Mouse (Mus musculus): ENCODE measurements around the gene S1pr5. TPM values are rescaled to one million over a fixed set of nuclear protein-coding genes. Genes with fewer than 3 reads are reported as not detected.
A peak's percentile ranks its signal among the peaks of the same experiment; 100 is the strongest.
"Not testable (repeated sequence)": the region's sequence is repeated elsewhere in the genome, so short reads cannot be mapped to it uniquely, and the experiment has no call there.

S1pr5 gene
- polyA plus RNA-seq, 2 experiments, result 1.6 to 2.5 TPM

GRCm38 (mm10) chr9:21260491-21261040 is 12.3 kb upstream of the S1pr5 start:
- WGBS, result 68% methylated on average over 5 of the region's 6 CpGs
- TF ChIP-seq POLR2A (IDR thresholded peaks at IDR 0.05; ENCODE audit: borderline replicate concordance, extremely low read depth, insufficient read depth, insufficient read length), result no peak
- H3K36me3 ChIP-seq (ENCODE audit: control insufficient read depth, insufficient read depth, low read length), result no peaks in the 10 kb centered on the region
- H3K27me3 ChIP-seq (ENCODE audit: control insufficient read depth, insufficient read depth, low read length), result no peaks in the 10 kb centered on the region
- no peaks in the 10 kb centered on the region for H3K9me3 ChIP-seq (ENCODE audit: control insufficient read depth, low read length)
- no peak overlapping the region for H3K9ac ChIP-seq (ENCODE audit: low read depth, low read length, severe bottlenecking)
- H3K4me3 ChIP-seq (replicated peaks; ENCODE audit: low read length), result no peak overlapping the region
- DNase-seq (ENCODE audit: low spot score), result no peak
- ATAC-seq (ENCODE audit: low FRiP score, low read depth), result no peak
- no peak overlapping the region for H3K27ac ChIP-seq (replicated peaks; ENCODE audit: low read depth, low read length)
- H3K4me2 ChIP-seq (replicated peaks; ENCODE audit: low read depth, low read length, severe bottlenecking), result no peak overlapping the region
- peaks cover 5% of the 10 kb centered on the region for H3K4me1 ChIP-seq (ENCODE audit: control insufficient read depth, insufficient read depth, low read length)

GRCm38 (mm10) chr9:21256349-21256748 is 8.1 kb upstream of the S1pr5 start:
- WGBS, result 85% methylated on average over 4 of the region's 4 CpGs
- not testable (repeated sequence) for H3K27ac ChIP-seq (replicated peaks; ENCODE audit: low read depth, low read length)

GRCm38 (mm10) chr9:21254690-21255089 is 6.4 kb upstream of the S1pr5 start:
- TF ChIP-seq POLR2A (IDR thresholded peaks at IDR 0.05; ENCODE audit: borderline replicate concordance, extremely low read depth, insufficient read depth, insufficient read length), result no peak
- no peaks in the 10 kb centered on the region for H3K4me1 ChIP-seq (ENCODE audit: control insufficient read depth, insufficient read depth, low read length)
- no peak overlapping the region for H3K9ac ChIP-seq (ENCODE audit: low read depth, low read length, severe bottlenecking)
- H3K27me3 ChIP-seq (ENCODE audit: control insufficient read depth, insufficient read depth, low read length), result peaks cover 10% of the 10 kb centered on the region
- no peaks in the 10 kb centered on the region for H3K9me3 ChIP-seq (ENCODE audit: control insufficient read depth, low read length)
- no peak for DNase-seq (ENCODE audit: low spot score)
- no peak overlapping the region for H3K4me2 ChIP-seq (replicated peaks; ENCODE audit: low read depth, low read length, severe bottlenecking)
- ATAC-seq (ENCODE audit: low FRiP score, low read depth), result no peak
- no peak overlapping the region for H3K4me3 ChIP-seq (replicated peaks; ENCODE audit: low read length)
- no peak overlapping the region for H3K27ac ChIP-seq (replicated peaks; ENCODE audit: low read depth, low read length)
- no peaks in the 10 kb centered on the region for H3K36me3 ChIP-seq (ENCODE audit: control insufficient read depth, insufficient read depth, low read length)

More at GRCm38 (mm10) chr9:21256349-21256748, 8.1 kb upstream of the S1pr5 start:
- not testable (repeated sequence) for DNase-seq (ENCODE audit: low spot score); H3K4me3 ChIP-seq (replicated peaks; ENCODE audit: low read length); H3K4me1 ChIP-seq (ENCODE audit: control insufficient read depth, insufficient read depth, low read length); H3K9me3 ChIP-seq (ENCODE audit: control insufficient read depth, low read length); ATAC-seq (ENCODE audit: low FRiP score, low read depth); H3K36me3 ChIP-seq (ENCODE audit: control insufficient read depth, insufficient read depth, low read length); H3K9ac ChIP-seq (ENCODE audit: low read depth, low read length, severe bottlenecking); H3K27me3 ChIP-seq (ENCODE audit: control insufficient read depth, insufficient read depth, low read length); H3K4me2 ChIP-seq (replicated peaks; ENCODE audit: low read depth, low read length, severe bottlenecking)

GRCm38 (mm10) chr9:21251116-21251735 is 3.0 kb upstream of the S1pr5 start:
- H3K27ac ChIP-seq (replicated peaks; ENCODE audit: low read depth, low read length), result no peak overlapping the region
- peaks cover 40% of the 10 kb centered on the region for H3K27me3 ChIP-seq (ENCODE audit: control insufficient read depth, insufficient read depth, low read length)
- H3K4me2 ChIP-seq (replicated peaks; ENCODE audit: low read depth, low read length, severe bottlenecking), result no peak overlapping the region
- no peaks in the 10 kb centered on the region for H3K4me1 ChIP-seq (ENCODE audit: control insufficient read depth, insufficient read depth, low read length)
- H3K9me3 ChIP-seq (ENCODE audit: control insufficient read depth, low read length), result no peaks in the 10 kb centered on the region
- no peaks in the 10 kb centered on the region for H3K36me3 ChIP-seq (ENCODE audit: control insufficient read depth, insufficient read depth, low read length)
- H3K4me3 ChIP-seq (replicated peaks; ENCODE audit: low read length), result no peak overlapping the region
- no peak for TF ChIP-seq POLR2A (IDR thresholded peaks at IDR 0.05; ENCODE audit: borderline replicate concordance, extremely low read depth, insufficient read depth, insufficient read length)
- ATAC-seq (ENCODE audit: low FRiP score, low read depth), result no peak
- WGBS, result 40% methylated on average over 13 of the region's 13 CpGs
- DNase-seq (ENCODE audit: low spot score), result peak; percentile 23
- H3K9ac ChIP-seq (ENCODE audit: low read depth, low read length, severe bottlenecking), result no peak overlapping the region

- Histone ChIP-seq H3K9ac (ENCODE audit: low read depth, low read length, severe bottlenecking) (no peak overlapping the region), H3K27ac (replicated peaks; ENCODE audit: low read depth, low read length) (no peak overlapping the region), H3K9me3 (ENCODE audit: control insufficient read depth, low read length) (no peaks in the 10 kb centered on the region), H3K27me3 (ENCODE audit: control insufficient read depth, insufficient read depth, low read length) (peaks cover 47% of the 10 kb centered on the region), H3K4me3 (replicated peaks; ENCODE audit: low read length) (no peak overlapping the region), H3K4me1 (ENCODE audit: control insufficient read depth, insufficient read depth, low read length) (no peaks in the 10 kb centered on the region), H3K36me3 (ENCODE audit: control insufficient read depth, insufficient read depth, low read length) (no peaks in the 10 kb centered on the region), H3K4me2 (replicated peaks; ENCODE audit: low read depth, low read length, severe bottlenecking) (no peak overlapping the region)
- DNase-seq (ENCODE audit: low spot score) (no peak), ATAC-seq (ENCODE audit: low FRiP score, low read depth) (no peak)
- no peak for TF ChIP-seq POLR2A (IDR thresholded peaks at IDR 0.05; ENCODE audit: borderline replicate concordance, extremely low read depth, insufficient read depth, insufficient read length)
- 42% methylated on average over 2 of the region's 2 CpGs for WGBS
These were observed 2.3 kb upstream of the S1pr5 start for GRCm38 (mm10) chr9:21250509-21250908.

All from limb, embryonic 14.5 days (tissue).